9 mouse cellular contexts compared by ENCODE assay signal in the genomic region with DNA sequence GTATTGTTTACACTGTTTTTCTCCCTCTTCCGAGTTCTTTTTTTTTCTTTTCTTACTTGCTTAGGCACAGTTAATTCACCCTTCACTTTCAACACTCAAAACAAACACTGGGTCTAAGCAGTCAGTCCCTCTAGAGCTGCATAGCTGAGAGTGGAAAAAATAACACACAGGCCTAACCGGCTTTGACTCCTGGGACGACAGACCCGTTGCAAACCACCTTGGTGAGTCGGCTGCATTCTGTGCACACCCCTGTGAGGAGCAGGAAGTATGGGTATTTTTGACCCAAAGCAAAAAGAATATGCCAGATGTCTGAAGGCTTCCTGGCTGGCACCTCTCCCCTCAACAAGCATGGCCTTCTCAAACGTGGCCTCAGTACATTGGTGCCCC.
DNase-seq lines count a peak whose midpoint lies in the region; ATAC-seq and TF ChIP-seq lines count a peak whose summit lies in the region.
"Had no signal": no experiment of that assay in that cellular context is flagged by ENCODE, and none has a peak within 500 bp of the region (broad histone marks: within the 10 kb centered on the region; RNA-seq: fewer than 3 reads in every experiment).

No protein-coding gene starts in this region.

- TF ChIP-seq CTCF in intestine, postnatal 0 days (IDR thresholded peaks at IDR 0.05; ENCODE audit: low read depth), result no peak

- peaks cover 15% of the 10 kb centered on the region; the same call in 1 of the 2 replicates for H3K4me1 ChIP-seq in intestine, embryonic 14.5 days (replicated peaks; ENCODE audit: control insufficient read depth, insufficient read depth, low read length)
- H3K4me1 ChIP-seq in intestine, postnatal 0 days (replicated peaks; ENCODE audit: control insufficient read depth, insufficient read depth, low read length), result 0 out of 2 replicates have a peak, but pooled peaks cover 9% of the 10 kb centered on the region
- H3K4me1 ChIP-seq in embryonic facial prominence, embryonic 11.5 days (ENCODE audit: control insufficient read depth, insufficient read depth, low read length), result peaks cover 8% of the 10 kb centered on the region; the same call in 1 of the 2 replicates
- peaks cover 31% of the 10 kb centered on the region for H3K4me1 ChIP-seq in limb, embryonic 10.5 days

- no peak for DNase-seq in intestine, embryonic 14.5 days (ENCODE audit: low spot score)
- DNase-seq in embryonic facial prominence, embryonic 11.5 days (ENCODE audit: low spot score), result peak; percentile 65
- no peak for DNase-seq in limb, embryonic 10.5 days (ENCODE audit: low spot score)
- peak; percentile 30 for DNase-seq in splenic B cell, adult 2 months (ENCODE audit: low read depth, low spot score)
- no peak for DNase-seq in urinary bladder, adult 18-20 months (ENCODE audit: low spot score in 2 of 2)
- no peak for DNase-seq in adrenal gland, postnatal 14 days
- DNase-seq in frontal cortex, postnatal 10 days (ENCODE audit: low spot score in 2 of 2), result no peak

- H3K27ac ChIP-seq in intestine, embryonic 14.5 days (ENCODE audit: low read depth), result peak overlapping the region; percentile 48; the same call in 1 of the 2 replicates
- H3K27ac ChIP-seq in intestine, postnatal 0 days (ENCODE audit: low read depth, low read length), result no peak overlapping the region
- peak overlapping the region; percentile 74 for H3K27ac ChIP-seq in embryonic facial prominence, embryonic 11.5 days (replicated peaks; ENCODE audit: low read depth, low read length)
- H3K27ac ChIP-seq in limb, embryonic 10.5 days, result peak overlapping the region; percentile 78
- H3K27ac ChIP-seq: liver, embryonic 15.5 days had no signal

- H3K4me3 ChIP-seq in intestine, embryonic 14.5 days (ENCODE audit: low read depth, low read length), result no peak overlapping the region
- H3K4me3 ChIP-seq in intestine, postnatal 0 days (ENCODE audit: low read depth, low read length), result no peak overlapping the region
- H3K4me3 ChIP-seq in embryonic facial prominence, embryonic 11.5 days (ENCODE audit: low read depth, low read length), result no peak overlapping the region
- H3K4me3 ChIP-seq in limb, embryonic 10.5 days, result no peak overlapping the region
- H3K4me3 ChIP-seq: liver, embryonic 15.5 days had no signal

- no peak overlapping the region for H3K4me2 ChIP-seq in intestine, embryonic 14.5 days (ENCODE audit: low read length)
- H3K4me2 ChIP-seq in intestine, postnatal 0 days (replicated peaks; ENCODE audit: low read depth), result no peak overlapping the region
- H3K4me2 ChIP-seq in embryonic facial prominence, embryonic 11.5 days (ENCODE audit: low read depth, low read length), result no peak overlapping the region
- H3K4me2 ChIP-seq: liver, embryonic 15.5 days had no signal

- H3K36me3 ChIP-seq in intestine, embryonic 14.5 days (ENCODE audit: control insufficient read depth, insufficient read depth, low read length), result no peaks in the 10 kb centered on the region
- no peaks in the 10 kb centered on the region for H3K36me3 ChIP-seq in intestine, postnatal 0 days (ENCODE audit: control insufficient read depth, insufficient read depth)
- no peaks in the 10 kb centered on the region for H3K36me3 ChIP-seq in embryonic facial prominence, embryonic 11.5 days (replicated peaks; ENCODE audit: control insufficient read depth, insufficient read depth, low read depth, low read length)
- no peaks in the 10 kb centered on the region for H3K36me3 ChIP-seq in limb, embryonic 10.5 days
- H3K36me3 ChIP-seq in splenic B cell, adult 2 months (ENCODE audit: control insufficient read depth, insufficient read depth, low read length, poor library complexity, severe bottlenecking), result no peaks in the 10 kb centered on the region
- H3K36me3 ChIP-seq: liver, embryonic 15.5 days had no signal

- 15% methylated on average over 6 of the region's 6 CpGs for WGBS in intestine, embryonic 14.5 days
- WGBS in intestine, postnatal 0 days, result 14% methylated on average over 6 of the region's 6 CpGs
- 11% methylated on average over 6 of the region's 6 CpGs for WGBS in embryonic facial prominence, embryonic 11.5 days
- WGBS in limb, embryonic 10.5 days, result 40% methylated on average over 6 of the region's 6 CpGs

- H3K9ac ChIP-seq in intestine, embryonic 14.5 days (ENCODE audit: low read length), result no peak overlapping the region
- no peak overlapping the region for H3K9ac ChIP-seq in intestine, postnatal 0 days (ENCODE audit: low read depth, low read length)
- H3K9ac ChIP-seq in embryonic facial prominence, embryonic 11.5 days (replicated peaks; ENCODE audit: low read length), result peak overlapping the region; percentile 35
- H3K9ac ChIP-seq: liver, embryonic 15.5 days had no signal

- ATAC-seq in intestine, embryonic 14.5 days (replicated peaks; ENCODE audit: low FRiP score, low TSS enrichment, low read depth), result no peak
- no peak for ATAC-seq in intestine, postnatal 0 days
- peak; percentile 46; the same call in 1 of the 2 replicates for ATAC-seq in embryonic facial prominence, embryonic 11.5 days (replicated peaks; ENCODE audit: insufficient number of reproducible peaks, low FRiP score, low TSS enrichment, low read depth)

- no peaks in the 10 kb centered on the region for H3K27me3 ChIP-seq in intestine, embryonic 14.5 days (replicated peaks; ENCODE audit: control insufficient read depth, insufficient read depth, low read length)
- H3K27me3 ChIP-seq in intestine, postnatal 0 days (replicated peaks; ENCODE audit: control insufficient read depth, insufficient read depth, low read length), result no peaks in the 10 kb centered on the region
- no peaks in the 10 kb centered on the region for H3K27me3 ChIP-seq in embryonic facial prominence, embryonic 11.5 days (ENCODE audit: control insufficient read depth, insufficient read depth, low read length)
- H3K27me3 ChIP-seq in limb, embryonic 10.5 days (ENCODE audit: low read depth, poor library complexity, severe bottlenecking), result no peaks in the 10 kb centered on the region
- H3K27me3 ChIP-seq in splenic B cell, adult 2 months (ENCODE audit: control insufficient read depth, insufficient read depth, low read length, poor library complexity, severe bottlenecking), result no peaks in the 10 kb centered on the region
- H3K27me3 ChIP-seq: liver, embryonic 15.5 days had no signal

- no peaks in the 10 kb centered on the region for H3K9me3 ChIP-seq in intestine, embryonic 14.5 days (ENCODE audit: control insufficient read depth, low read length)
- H3K9me3 ChIP-seq in intestine, postnatal 0 days (ENCODE audit: control insufficient read depth), result no peaks in the 10 kb centered on the region
- H3K9me3 ChIP-seq in embryonic facial prominence, embryonic 11.5 days (replicated peaks; ENCODE audit: control insufficient read depth, low read length), result no peaks in the 10 kb centered on the region
- H3K9me3 ChIP-seq in limb, embryonic 10.5 days (replicated peaks), result no peaks in the 10 kb centered on the region
- H3K9me3 ChIP-seq: liver, embryonic 15.5 days had no signal

Comparison
In these comparisons a context has a peak if more than half of its experiments do, and no peak if none do; other contexts are left out.
1. DNase-seq: peak in embryonic facial prominence, embryonic 11.5 days (single experiment) and splenic B cell, adult 2 months (single experiment); none in intestine, embryonic 14.5 days (single experiment), limb, embryonic 10.5 days (single experiment), urinary bladder, adult 18-20 months (0 of 2), adrenal gland, postnatal 14 days (single experiment) and frontal cortex, postnatal 10 days (0 of 2).